Mouse (Mus musculus) heart, adult 2 months (tissue): ENCODE data around the gene 2610507B11Rik. TPM values are rescaled to one million over a fixed set of nuclear protein-coding genes. Genes with fewer than 3 reads are reported as not detected.

Experiments
- DNase-seq, 2 experiments: peaks; one replicate each; pipeline ENCODE4 v3.0.0; 2021
- H3K27ac ChIP-seq: fragments of 200-600 bp; 2 replicates; pipeline ENCODE4 v1.8.1; 2022
- H3K27me3 ChIP-seq: fragments of 200-500 bp; 2 replicates; pipeline ENCODE4 v1.6.1; 2012; ENCODE audit warnings: mild to moderate bottlenecking, low read length, inconsistent platforms, mixed read lengths; ENCODE audit not compliant: control insufficient read depth, insufficient read depth
- H3K36me3 ChIP-seq: fragments of 200-500 bp; 2 replicates; pipeline ENCODE4 v1.6.1; 2012; ENCODE audit warnings: low read length, inconsistent platforms; ENCODE audit not compliant: control insufficient read depth, insufficient read depth
- H3K4me1 ChIP-seq: fragments of 200-500 bp; 2 replicates; pipeline ENCODE4 v1.6.1; 2011; ENCODE audit warnings: low read length; ENCODE audit not compliant: control insufficient read depth, insufficient read depth
- H3K4me3 ChIP-seq: fragments of 200-600 bp; 2 replicates; pipeline ENCODE4 v1.8.1; 2022
- H3K79me2 ChIP-seq: fragments of 200-500 bp; replicated peaks from 2 replicates; pipeline ENCODE4 v1.6.1; 2012; ENCODE audit warnings: mild to moderate bottlenecking, inconsistent platforms, low read length, moderate library complexity, mixed read lengths; ENCODE audit not compliant: control insufficient read depth, insufficient read depth
- H3K9ac ChIP-seq: fragments of 200-500 bp; 2 replicates; pipeline ENCODE4 v1.6.1; 2012; ENCODE audit warnings: low read depth, mild to moderate bottlenecking, control low read depth, inconsistent platforms, low read length, mixed read lengths
- CTCF ChIP-seq: fragments of 200-600 bp; IDR thresholded peaks from 2 replicates; pipeline ENCODE4 v1.8.1; 2022; ENCODE audit warnings: antibody characterized with exemption, mild to moderate bottlenecking, moderate library complexity
- EP300 ChIP-seq: fragments of 200-500 bp; IDR thresholded peaks from 2 replicates; pipeline ENCODE4 v1.6.1; 2011; ENCODE audit warnings: low read depth, low read length, control low read depth; ENCODE audit not compliant: insufficient read depth
- POLR2A ChIP-seq: fragments of 200-500 bp; IDR thresholded peaks from 2 replicates; pipeline ENCODE4 v1.6.1; 2011; ENCODE audit warnings: mild to moderate bottlenecking, low read depth, low read length, control low read depth; ENCODE audit not compliant: insufficient read depth
- WGBS: fragments of 180-500 bp; shearing (Covaris S2); methylation state at CpG from one replicate; pipeline ENCODE4 v1.1.7; 2018; 5-methylcytosine and 5-hydroxymethylcytosine counted together
- intact Hi-C: fragments of 180-260 bp; cut with DNase I; formaldehyde crosslinking; loops from one replicate; pipeline ENCODE4 v1.15.1; 2025
- polyA plus RNA-seq: library from polyadenylated mRNA; depleted of rRNA; stranded (reverse); fragments of >200 nt; gene quantifications from 2 replicates; pipeline ENCODE4 v1.2.3, GENCODE M21; 2012
- total RNA-seq, 2 experiments: library from RNA; stranded (reverse); gene quantifications; 2 replicates each; pipeline ENCODE4 v1.2.3; 2021

2610507B11Rik gene
- total and polyA plus RNA-seq, 3 experiments = 74.7 to 209 (median 173) TPM

DNA sequence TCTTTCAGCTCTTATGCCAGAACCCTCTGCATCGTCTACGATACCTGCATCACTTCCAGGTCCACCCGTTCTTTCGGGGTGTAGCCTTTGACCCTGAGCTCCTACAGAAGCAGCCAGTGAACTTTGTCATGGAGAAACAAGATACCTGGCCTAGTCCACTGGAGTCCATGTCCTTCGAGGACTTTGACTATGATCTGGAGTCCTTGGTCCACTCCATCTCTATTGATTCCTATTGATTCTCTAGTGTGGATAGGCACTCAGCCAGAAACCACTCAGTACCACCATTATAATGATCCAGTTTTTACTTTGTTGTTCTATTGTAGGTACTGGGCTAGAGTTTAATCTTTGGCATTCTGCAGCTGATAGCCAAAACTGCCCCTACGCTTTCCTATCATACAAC is 33.0 kb downstream of the 2610507B11Rik start:
- H3K4me1 ChIP-seq = no peaks in the 10 kb centered on the region
- no peaks in the 10 kb centered on the region for H3K79me2 ChIP-seq
- H3K4me3 ChIP-seq = no peak overlapping the region
- no peak overlapping the region for H3K9ac ChIP-seq
- TF ChIP-seq POLR2A (no peak), EP300 (no peak)
- no peaks in the 10 kb centered on the region for H3K36me3 ChIP-seq
- no peak for DNase-seq
- no peak overlapping the region for H3K27ac ChIP-seq
- intact Hi-C loops = no loop called here
- no peaks in the 10 kb centered on the region for H3K27me3 ChIP-seq
- 92% methylated on average over 6 of the region's 6 CpGs for WGBS

DNA sequence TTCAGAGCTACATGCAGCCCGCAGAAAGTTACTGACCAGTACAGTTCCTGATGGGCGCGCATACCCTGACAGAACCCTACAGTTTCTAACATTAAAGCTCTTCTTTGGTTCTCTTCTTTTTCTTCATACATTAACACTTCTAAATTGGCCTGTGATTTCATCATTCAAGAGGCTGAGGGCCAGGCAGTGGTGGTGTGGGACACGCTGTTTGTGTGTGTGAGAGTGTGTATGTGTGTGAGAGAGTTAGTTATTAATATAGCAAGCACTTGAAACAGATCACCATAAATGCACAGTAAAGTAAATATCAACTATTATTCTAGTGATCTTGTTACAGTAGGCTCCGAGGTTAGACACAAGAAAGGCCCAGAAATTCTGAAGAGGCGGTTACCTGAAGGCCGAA is 39.4 kb downstream of the 2610507B11Rik start:
- TF ChIP-seq POLR2A (no peak), EP300 (no peak), CTCF (no peak)
- H3K4me1 ChIP-seq = no peaks in the 10 kb centered on the region
- H3K27me3 ChIP-seq = no peaks in the 10 kb centered on the region
- no peak for DNase-seq
- no peaks in the 10 kb centered on the region for H3K36me3 ChIP-seq
- H3K27ac ChIP-seq = no peak overlapping the region; the same call in 1 of the 2 replicates
- peak overlapping the region; percentile 66 for H3K9ac ChIP-seq
- no peaks in the 10 kb centered on the region for H3K79me2 ChIP-seq
- WGBS = 67% methylated on average over 7 of the region's 7 CpGs
- intact Hi-C loops = loop anchor here (5.0 kb wide), 1 partner anchor 46 kb away; no protein-coding TSS in a partner anchor
- peak overlapping the region; percentile 73 for H3K4me3 ChIP-seq

DNA sequence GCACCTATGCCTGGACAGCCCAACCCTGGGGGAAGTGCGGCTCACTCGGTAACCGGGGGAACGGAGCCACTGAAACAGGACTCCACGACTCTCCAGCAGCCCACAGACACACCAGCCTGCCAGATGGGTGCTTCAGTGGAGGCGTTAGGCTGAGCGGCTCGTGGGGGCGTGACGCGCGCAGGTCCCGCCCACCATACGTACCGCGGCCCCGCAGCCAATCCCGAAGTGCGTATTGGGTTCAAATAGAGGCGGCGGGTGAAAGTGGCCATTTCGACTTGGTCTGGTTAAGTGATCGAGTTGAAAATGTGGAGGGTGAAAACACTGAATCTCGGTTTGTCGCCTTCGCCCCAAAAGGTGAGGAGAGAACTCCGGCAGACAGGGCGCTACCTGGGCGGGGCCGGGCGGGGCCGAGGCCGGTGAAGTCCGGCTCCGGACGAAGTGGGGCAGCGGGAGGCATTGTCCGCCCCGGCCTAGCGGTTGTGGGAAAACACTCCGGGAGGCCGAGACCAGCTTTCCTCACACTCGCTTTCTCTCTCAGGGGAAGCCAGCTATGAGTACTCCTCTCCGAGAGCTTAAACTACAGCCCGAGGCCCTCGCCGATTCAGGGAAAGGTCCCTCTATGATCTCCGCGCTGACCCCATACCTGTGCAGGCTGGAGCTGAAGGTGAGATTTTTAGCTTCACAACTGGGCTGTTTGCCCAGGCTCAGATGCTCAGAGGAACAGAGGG is 40.0 kb downstream of the 2610507B11Rik start, which contains the start of gene Spag5:
Gene Spag5, plus strand, starts transcription at position 173 of the 728 bp plus-strand sequence.
- no peaks in the 10 kb centered on the region for H3K27me3 ChIP-seq
- intact Hi-C loops = loop anchor here (5.0 kb wide), 1 partner anchor 46 kb away; no protein-coding TSS in a partner anchor
- H3K36me3 ChIP-seq = no peaks in the 10 kb centered on the region
- under 1% methylated on average over 49 of the region's 49 CpGs for WGBS
- H3K4me1 ChIP-seq = no peaks in the 10 kb centered on the region
- H3K27ac ChIP-seq = no peak within 1 kb of the TSS; the same call in 1 of the 2 replicates
- peak; percentile 91 to 92 for DNase-seq
- H3K9ac ChIP-seq = peak within 1 kb of the TSS; percentile 66
- TF ChIP-seq EP300 (no peak), POLR2A (no peak), CTCF (no peak)
- no peaks in the 10 kb centered on the region for H3K79me2 ChIP-seq
- H3K4me3 ChIP-seq = peak within 1 kb of the TSS; percentile 73

DNA sequence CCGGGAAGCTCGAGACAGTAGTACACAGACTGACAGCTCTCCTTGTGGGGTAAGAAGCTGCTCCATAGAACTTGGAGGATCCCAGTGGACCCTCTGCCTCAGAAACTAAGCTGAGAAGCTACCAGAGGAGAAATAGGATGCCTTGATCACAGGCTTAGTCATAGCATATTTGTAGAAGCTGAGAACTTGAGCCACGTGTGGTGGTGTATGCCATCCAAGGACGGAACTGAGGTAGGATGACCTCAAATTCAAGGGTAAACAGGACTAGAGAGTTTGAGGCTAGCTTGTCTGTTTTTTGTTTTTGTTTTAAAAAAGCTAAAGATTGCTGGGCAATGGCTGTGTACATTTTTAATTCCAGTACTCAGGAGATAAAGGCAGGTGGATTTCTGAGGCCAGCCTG is 43.7 kb downstream of the 2610507B11Rik start:
- Histone ChIP-seq H3K9ac (no peak overlapping the region), H3K36me3 (no peaks in the 10 kb centered on the region), H3K27ac (no peak overlapping the region), H3K27me3 (no peaks in the 10 kb centered on the region), H3K4me3 (no peak overlapping the region), H3K4me1 (no peaks in the 10 kb centered on the region), H3K79me2 (no peaks in the 10 kb centered on the region)
- DNase-seq = no peak
- 85% methylated on average over 4 of the region's 4 CpGs for WGBS
- intact Hi-C loops = no loop called here
- TF ChIP-seq EP300 (no peak), CTCF (no peak), POLR2A (no peak)

GRCm38 (mm10) chr11:78310861-78311511 is 49.4 kb downstream of the 2610507B11Rik start:
- Histone ChIP-seq H3K27ac (no peak overlapping the region), H3K9ac (no peak overlapping the region), H3K4me1 (no peaks in the 10 kb centered on the region), H3K79me2 (no peaks in the 10 kb centered on the region), H3K27me3 (no peaks in the 10 kb centered on the region), H3K4me3 (no peak overlapping the region), H3K36me3 (no peaks in the 10 kb centered on the region)
- no peak for DNase-seq
- TF ChIP-seq POLR2A = no peak
- no peak for TF ChIP-seq CTCF
- no peak for TF ChIP-seq EP300
- 89% methylated on average over 8 of the region's 8 CpGs for WGBS
- intact Hi-C loops = no loop called here

GRCm38 (mm10) chr11:78313662-78314061 is 52.1 kb downstream of the 2610507B11Rik start:
- no peak for TF ChIP-seq CTCF
- no peak for TF ChIP-seq POLR2A
- no peak for TF ChIP-seq EP300
- Histone ChIP-seq H3K27me3 (no peaks in the 10 kb centered on the region), H3K9ac (no peak overlapping the region), H3K27ac (no peak overlapping the region), H3K79me2 (no peaks in the 10 kb centered on the region), H3K36me3 (no peaks in the 10 kb centered on the region), H3K4me1 (no peaks in the 10 kb centered on the region), H3K4me3 (no peak overlapping the region)
- no peak for DNase-seq
- intact Hi-C loops = no loop called here
- 93% methylated on average over 2 of the region's 2 CpGs for WGBS
